Mouse (Mus musculus) CD4-positive, CD25-positive, alpha-beta regulatory T cell, adult 4 months (primary cell): Measurements from ENCODE around the gene Cldn34c3. TPM values are rescaled to one million over a fixed set of nuclear protein-coding genes. Genes with fewer than 3 reads are reported as not detected.
"Not testable (repeated sequence)": the region's sequence is repeated elsewhere in the genome, so short reads cannot be mapped to it uniquely, and the experiment has no call there.

Experiments
- ATAC-seq: one replicate; pipeline ENCODE4 v1.8.0; 2017
- polyA plus RNA-seq, 2 experiments: library from polyadenylated mRNA; unstranded; fragments of 100-300 nt; shearing (Covaris generic); gene quantifications; one replicate each; pipeline ENCODE4 v1.2.1; 2017

Cldn34c3 gene
- polyA plus RNA-seq, result not detected

- not testable (repeated sequence) for ATAC-seq
These were observed at the start of gene Cldn34c3 for GRCm38 (mm10) chrX:123793365-123793764. TSS of gene Cldn34c3 (plus strand) at chrX:123793665.

Other genes with a start within 250 kb of the Cldn34c3 start
- gene Cldn34c2, start 212.0 kb upstream of the Cldn34c3 start, polyA plus RNA-seq, result not detected
- gene Gm17467, start 88.9 kb upstream of the Cldn34c3 start, polyA plus RNA-seq, result not detected